Mouse (Mus musculus) heart, embryonic 12.5 days (tissue): ENCODE data around the gene Rps27a. TPM values are rescaled to one million over a fixed set of nuclear protein-coding genes. Genes with fewer than 3 reads are reported as not detected.
"Not testable (repeated sequence)": the region's sequence is repeated elsewhere in the genome, so short reads cannot be mapped to it uniquely, and the experiment has no call there.

Experiments used
- ATAC-seq: fragments of 200-750 bp; cut with Nextera tagmentation; 2 replicates; pipeline ENCODE4 v1.8.0; 2017; ENCODE audit warnings: moderate TSS enrichment, moderate library complexity; ENCODE audit not compliant: insufficient number of reproducible peaks, low FRiP score
- H3K27ac ChIP-seq: fragments of 300-500 bp; sonication (generic); 2 replicates; pipeline ENCODE4 v1.5.1; 2016; ENCODE audit warnings: mild to moderate bottlenecking, moderate library complexity; ENCODE audit not compliant: poor library complexity, severe bottlenecking
- H3K27me3 ChIP-seq: fragments of 300-500 bp; sonication (generic); replicated peaks from 2 replicates; pipeline ENCODE4 v1.6.1; 2016; ENCODE audit warnings: mild to moderate bottlenecking, moderate library complexity
- H3K36me3 ChIP-seq: fragments of 300-500 bp; sonication (generic); 2 replicates; pipeline ENCODE4 v1.6.1; 2016; ENCODE audit warnings: mild to moderate bottlenecking, moderate library complexity
- H3K4me1 ChIP-seq: fragments of 300-500 bp; sonication (generic); replicated peaks from 2 replicates; pipeline ENCODE4 v1.6.1; 2016; ENCODE audit warnings: mild to moderate bottlenecking
- H3K4me2 ChIP-seq: fragments of 300-500 bp; sonication (generic); 2 replicates; pipeline ENCODE4 v1.6.1; 2016; ENCODE audit warnings: mild to moderate bottlenecking, moderate library complexity
- H3K4me3 ChIP-seq: fragments of 300-500 bp; sonication (generic); 2 replicates; pipeline ENCODE4 v1.5.1; 2016; ENCODE audit warnings: mild to moderate bottlenecking
- H3K9ac ChIP-seq: fragments of 300-500 bp; sonication (generic); 2 replicates; pipeline ENCODE4 v1.6.1; 2016; ENCODE audit warnings: mild to moderate bottlenecking, moderate library complexity
- H3K9me3 ChIP-seq: fragments of 300-500 bp; sonication (generic); replicated peaks from 2 replicates; pipeline ENCODE4 v1.6.1; 2016; ENCODE audit warnings: mild to moderate bottlenecking, moderate library complexity
- WGBS: fragments of 180-500 bp; shearing (Covaris S2); methylation state at CpG from one replicate; pipeline ENCODE4 v1.1.7; 2016; 5-methylcytosine and 5-hydroxymethylcytosine counted together
- polyA plus RNA-seq: library from polyadenylated mRNA; unstranded; fragments of >200 nt; fragmentation: Nextera tagmentation; extraction: Ambion mirVana; gene quantifications from 2 replicates; pipeline ENCODE4 v1.2.1, GENCODE M21; 2016

Gene Rps27a
- polyA plus RNA-seq, 1 experiment from 2014 or later: 709 TPM

GRCm38 (mm10) chr11:29547249-29547751 lies 609 bp downstream of the Rps27a start:
- Histone ChIP-seq H3K4me1 (peaks cover 14% of the 10 kb centered on the region), H3K9ac (peak overlapping the region; percentile 87), H3K4me2 (peak overlapping the region; percentile 82), H3K27me3 (no peaks in the 10 kb centered on the region), H3K27ac (peak overlapping the region; percentile 73), H3K36me3 (peaks cover 37% of the 10 kb centered on the region), H3K9me3 (no peaks in the 10 kb centered on the region), H3K4me3 (peak overlapping the region; percentile 86)
- ATAC-seq: peak; percentile 27; the same call in 1 of the 2 replicates
- WGBS: under 1% methylated on average over 27 of the region's 27 CpGs

GRCm38 (mm10) chr11:29546762-29547161 lies 1.1 kb downstream of the Rps27a start:
- H3K4me3 ChIP-seq: peak overlapping the region; percentile 86
- H3K4me2 ChIP-seq: peak overlapping the region; percentile 82
- H3K4me1 ChIP-seq: peaks cover 14% of the 10 kb centered on the region
- peak overlapping the region; percentile 87 for H3K9ac ChIP-seq
- no peaks in the 10 kb centered on the region for H3K9me3 ChIP-seq
- H3K27ac ChIP-seq: peak overlapping the region; percentile 27; the same call in 1 of the 2 replicates
- 14% methylated on average over 2 of the region's 2 CpGs for WGBS
- ATAC-seq: no peak
- no peaks in the 10 kb centered on the region for H3K27me3 ChIP-seq
- peaks cover 40% of the 10 kb centered on the region for H3K36me3 ChIP-seq

- H3K4me1 ChIP-seq: peaks cover 14% of the 10 kb centered on the region
- peak overlapping the region; percentile 86; the same call in 1 of the 2 replicates for H3K4me3 ChIP-seq
- not testable (repeated sequence) for H3K9me3 ChIP-seq, H3K27me3 ChIP-seq, ATAC-seq
- peak overlapping the region; percentile 87 for H3K9ac ChIP-seq
- peak overlapping the region; percentile 82 for H3K4me2 ChIP-seq
- peaks cover 44% of the 10 kb centered on the region for H3K36me3 ChIP-seq
- H3K27ac ChIP-seq: peak overlapping the region; percentile 27; the same call in 1 of the 2 replicates
- 82% methylated on average over 2 of the region's 2 CpGs for WGBS
Observed at GRCm38 (mm10) chr11:29546297-29546696, 1.6 kb downstream of the Rps27a start.

GRCm38 (mm10) chr11:29545150-29545752 lies 2.7 kb downstream of the Rps27a start:
- not testable (repeated sequence) for H3K9me3 ChIP-seq, H3K4me2 ChIP-seq, H3K9ac ChIP-seq, H3K27me3 ChIP-seq, H3K4me3 ChIP-seq, ATAC-seq, H3K27ac ChIP-seq
- 85% methylated on average over 4 of the region's 4 CpGs for WGBS
- peaks cover 51% of the 10 kb centered on the region for H3K36me3 ChIP-seq
- H3K4me1 ChIP-seq: peaks cover 14% of the 10 kb centered on the region

GRCm38 (mm10) chr11:29544225-29544945 lies 3.5 kb downstream of the Rps27a start:
- no peak for ATAC-seq
- H3K36me3 ChIP-seq: peaks cover 53% of the 10 kb centered on the region
- peaks cover 14% of the 10 kb centered on the region for H3K4me1 ChIP-seq
- H3K4me3 ChIP-seq: no peak overlapping the region
- H3K9ac ChIP-seq: no peak overlapping the region
- 89% methylated on average over 3 of the region's 3 CpGs for WGBS
- H3K27me3 ChIP-seq: no peaks in the 10 kb centered on the region
- H3K9me3 ChIP-seq: no peaks in the 10 kb centered on the region
- H3K27ac ChIP-seq: no peak overlapping the region
- no peak overlapping the region for H3K4me2 ChIP-seq

- Histone ChIP-seq H3K36me3 (peaks cover 66% of the 10 kb centered on the region), H3K4me1 (no peaks in the 10 kb centered on the region), H3K9ac (no peak overlapping the region), H3K27me3 (no peaks in the 10 kb centered on the region), H3K9me3 (no peaks in the 10 kb centered on the region), H3K4me2 (no peak overlapping the region), H3K4me3 (no peak overlapping the region), H3K27ac (no peak overlapping the region)
- 92% methylated on average over 1 of the region's 1 CpGs for WGBS
- ATAC-seq: no peak
Observed at GRCm38 (mm10) chr11:29538201-29538600, 9.7 kb downstream of the Rps27a start.

- 2% methylated on average over 47 of the region's 47 CpGs for WGBS
Observed at GRCm38 (mm10) chr11:29525988-29526794, 21.7 kb downstream of the Rps27a start, which contains the start of gene Mtif2. TSS of gene Mtif2 (plus strand) at chr11:29526408.

GRCm38 (mm10) chr11:29514682-29515412 lies 33.1 kb downstream of the Rps27a start, which contains the start of gene Prorsd1:
TSS of gene Prorsd1 (minus strand) at chr11:29515033.
- H3K9ac ChIP-seq: peak within 1 kb of the TSS; percentile 84
- 2% methylated on average over 40 of the region's 40 CpGs for WGBS
- peaks cover 17% of the 10 kb centered on the region for H3K36me3 ChIP-seq
- peak within 1 kb of the TSS; percentile 79 for H3K27ac ChIP-seq
- H3K27me3 ChIP-seq: no peaks in the 10 kb centered on the region
- H3K4me3 ChIP-seq: peak within 1 kb of the TSS; percentile 77
- peak within 1 kb of the TSS; percentile 75 for H3K4me2 ChIP-seq
- peak; percentile 99 for ATAC-seq
- H3K4me1 ChIP-seq: 0 out of 2 replicates have a peak, but pooled peaks cover 4% of the 10 kb centered on the region
- no peaks in the 10 kb centered on the region for H3K9me3 ChIP-seq

More at GRCm38 (mm10) chr11:29525988-29526794, 21.7 kb downstream of the Rps27a start, which contains the start of gene Mtif2:
- peak within 1 kb of the TSS; percentile 81 for H3K4me2 ChIP-seq
- H3K36me3 ChIP-seq: peaks cover 10% of the 10 kb centered on the region
- H3K9me3 ChIP-seq: no peaks in the 10 kb centered on the region
- peak within 1 kb of the TSS; percentile 80 for H3K4me3 ChIP-seq
- peak within 1 kb of the TSS; percentile 94 for H3K9ac ChIP-seq
- no peaks in the 10 kb centered on the region for H3K27me3 ChIP-seq
- H3K4me1 ChIP-seq: peaks cover 3% of the 10 kb centered on the region
- ATAC-seq: peak; percentile 94
- H3K27ac ChIP-seq: peak within 1 kb of the TSS; percentile 92

- 26% methylated on average over 10 of the region's 10 CpGs for WGBS
- peak overlapping the region; percentile 79 for H3K27ac ChIP-seq
- H3K9ac ChIP-seq: peak overlapping the region; percentile 84
- peaks cover 17% of the 10 kb centered on the region for H3K36me3 ChIP-seq
- H3K27me3 ChIP-seq: no peaks in the 10 kb centered on the region
- no peak for ATAC-seq
- H3K4me1 ChIP-seq: 0 out of 2 replicates have a peak, but pooled peaks cover 4% of the 10 kb centered on the region
- H3K4me3 ChIP-seq: peak overlapping the region; percentile 77
- H3K4me2 ChIP-seq: peak overlapping the region; percentile 75
- no peaks in the 10 kb centered on the region for H3K9me3 ChIP-seq
Observed at GRCm38 (mm10) chr11:29514325-29514681, 33.6 kb downstream of the Rps27a start.

- no peaks in the 10 kb centered on the region for H3K27me3 ChIP-seq
- no peak overlapping the region for H3K27ac ChIP-seq
- 0 out of 2 replicates have a peak, but pooled peaks cover 4% of the 10 kb centered on the region for H3K4me1 ChIP-seq
- no peaks in the 10 kb centered on the region for H3K9me3 ChIP-seq
- no peak overlapping the region for H3K9ac ChIP-seq
- no peak overlapping the region for H3K4me3 ChIP-seq
- peaks cover 17% of the 10 kb centered on the region for H3K36me3 ChIP-seq
- 90% methylated on average over 4 of the region's 4 CpGs for WGBS
- ATAC-seq: no peak
- no peak overlapping the region for H3K4me2 ChIP-seq
Observed at GRCm38 (mm10) chr11:29512818-29513535, 34.9 kb downstream of the Rps27a start.
